Mouse (Mus musculus): ENCODE results near the gene Fgr. TPM values are rescaled to one million over a fixed set of nuclear protein-coding genes. Genes with fewer than 3 reads are reported as not detected.
"Not testable (repeated sequence)": the region's sequence is repeated elsewhere in the genome, so short reads cannot be mapped to it uniquely, and the experiment has no call there.

The Fgr gene
- total RNA-seq, 2 experiments from 2014 or later: not detected

DNA sequence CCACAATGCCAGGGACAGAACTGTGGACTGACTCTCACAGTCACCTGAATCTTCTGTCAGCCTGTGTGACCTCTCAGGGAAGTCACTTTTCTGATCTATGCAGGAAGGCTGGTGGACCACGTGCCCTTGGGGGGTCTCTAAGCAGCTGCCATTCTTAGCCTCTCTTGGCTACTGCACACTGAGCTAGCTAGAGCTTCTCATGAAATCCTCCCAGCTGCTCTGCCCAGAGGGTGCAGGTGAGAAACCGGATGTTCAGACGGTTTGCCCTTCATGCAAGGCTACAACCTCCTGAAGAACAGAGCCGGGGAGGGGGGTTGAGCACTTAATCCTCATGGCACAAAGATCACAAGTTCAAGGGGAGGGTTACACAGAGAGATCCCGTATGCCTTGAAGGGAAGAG is 3.7 kb downstream of the Fgr start:
- no peak for DNase-seq (ENCODE audit: low spot score in 2 of 2)
- intact Hi-C loops (cut with DNase I): no loop called here

DNA sequence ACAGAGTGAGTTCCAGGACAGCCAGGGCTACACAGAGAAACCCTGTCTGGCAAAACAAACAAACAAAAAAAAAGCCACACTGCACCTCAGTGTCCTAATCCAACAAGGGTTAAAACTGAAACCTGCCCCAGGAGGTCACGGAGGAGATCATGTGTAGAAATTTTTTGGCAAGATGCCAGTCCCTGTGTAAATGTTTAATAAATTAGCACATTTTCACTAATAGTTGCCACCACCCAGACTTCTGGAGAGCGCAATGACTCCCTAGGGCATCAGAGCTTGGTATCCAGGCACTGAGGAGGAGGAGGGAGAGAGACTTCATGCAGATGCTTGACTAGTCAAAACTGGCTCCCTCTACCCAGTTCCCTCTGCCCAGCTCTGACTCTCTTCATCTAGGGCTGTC is 5.3 kb downstream of the Fgr start:
- DNase-seq (ENCODE audit: low spot score in 2 of 2): no peak
- intact Hi-C loops (cut with DNase I): no loop called here

- DNase-seq (ENCODE audit: low spot score in 2 of 2): no peak
- intact Hi-C loops (cut with DNase I): no loop called here
Observed at GRCm38 (mm10) chr4:132981621-132982020, 7.7 kb downstream of the Fgr start.

- DNase-seq (ENCODE audit: low spot score in 2 of 2): no peak
- intact Hi-C loops (cut with DNase I): no loop called here
Observed at GRCm38 (mm10) chr4:132982999-132983398, 9.1 kb downstream of the Fgr start.

GRCm38 (mm10) chr4:132983664-132984512 is 10.0 kb downstream of the Fgr start:
- peak; percentile 30 to 49 for DNase-seq (ENCODE audit: low spot score in 2 of 2)
- intact Hi-C loops (cut with DNase I): no loop called here

DNA sequence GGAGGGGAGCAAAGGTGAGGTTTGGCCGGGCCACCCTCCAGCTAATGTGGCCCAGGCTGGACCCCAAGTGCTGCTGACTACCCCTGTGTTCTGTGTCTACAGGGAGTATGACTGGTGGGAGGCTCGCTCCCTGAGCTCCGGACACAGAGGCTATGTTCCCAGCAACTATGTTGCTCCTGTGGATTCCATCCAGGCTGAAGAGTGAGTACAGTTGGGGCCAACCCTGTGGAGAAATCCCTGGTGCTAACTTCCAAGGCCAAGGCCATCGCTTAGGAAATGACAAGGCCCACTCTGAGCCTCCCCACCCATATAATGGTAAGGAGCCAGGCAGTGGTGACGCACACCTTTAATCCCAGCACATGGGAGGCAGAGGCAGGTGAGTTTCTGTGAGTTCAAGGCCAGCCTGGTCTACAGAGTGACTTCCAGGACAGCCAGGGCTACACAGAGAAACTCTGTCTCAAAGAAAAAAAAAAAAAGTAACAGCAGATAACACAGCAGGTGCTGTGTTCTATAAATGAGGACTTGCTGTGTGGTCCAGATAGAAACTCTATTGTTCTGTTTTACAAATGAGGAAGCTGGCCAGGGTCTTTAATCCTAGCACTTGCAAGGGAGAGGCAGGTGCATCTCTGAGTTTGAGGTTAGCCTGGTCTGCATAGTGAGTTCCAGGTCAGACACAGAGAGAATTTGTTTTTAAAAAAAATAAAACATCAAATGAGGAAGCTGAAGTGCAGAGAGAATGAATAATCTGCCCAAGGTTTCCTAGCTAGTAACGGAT is 14.9 kb downstream of the Fgr start:
- intact Hi-C loops (cut with DNase I): no loop called here
- DNase-seq (ENCODE audit: low spot score in 2 of 2): no peak

GRCm38 (mm10) chr4:132993553-132993952 is 19.7 kb downstream of the Fgr start:
- no peak for DNase-seq (ENCODE audit: low spot score in 2 of 2)
- intact Hi-C loops (cut with DNase I): no loop called here

DNA sequence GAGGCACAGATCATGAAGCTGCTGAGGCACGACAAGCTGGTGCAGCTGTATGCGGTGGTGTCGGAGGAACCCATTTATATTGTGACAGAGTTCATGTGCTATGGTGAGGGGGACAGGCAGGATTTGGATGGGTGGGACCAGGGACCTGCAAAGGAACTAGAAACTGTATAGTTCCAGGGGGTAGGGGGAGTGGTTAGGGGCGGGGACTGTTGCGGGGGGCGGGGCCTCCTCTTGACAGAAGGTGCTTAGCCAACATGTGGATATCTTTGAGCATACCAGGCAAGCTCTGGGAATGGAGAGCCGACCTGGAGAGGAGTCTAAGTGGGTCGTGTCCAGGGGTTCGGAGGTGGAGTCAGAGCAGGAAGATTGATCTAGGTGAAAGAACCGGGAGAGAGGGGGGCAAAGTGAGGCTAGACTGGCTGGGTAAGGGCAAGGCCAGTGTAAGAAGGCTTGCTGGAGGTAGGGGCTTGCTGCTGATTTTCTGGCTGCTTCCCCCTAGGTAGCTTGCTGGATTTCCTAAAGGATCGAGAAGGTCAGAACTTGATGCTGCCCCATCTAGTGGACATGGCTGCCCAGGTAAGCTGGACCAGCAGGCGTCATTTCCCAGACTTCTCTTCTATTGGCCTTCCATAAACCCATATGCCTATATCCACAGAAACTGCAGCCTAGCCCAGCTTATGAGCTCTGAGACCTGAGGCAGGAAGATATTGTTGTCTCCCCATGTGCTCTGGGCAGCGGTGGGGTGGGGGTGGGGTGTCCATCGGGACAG is 23.8 kb downstream of the Fgr start:
- intact Hi-C loops (cut with DNase I): no loop called here
- no peak for DNase-seq (ENCODE audit: low spot score in 2 of 2)

- intact Hi-C loops (cut with DNase I): no loop called here
- peak in 1 of 2 experiments; percentile 37 for DNase-seq (ENCODE audit: low spot score in 2 of 2)
Observed at GRCm38 (mm10) chr4:133002896-133003295, 29.0 kb downstream of the Fgr start.

DNA sequence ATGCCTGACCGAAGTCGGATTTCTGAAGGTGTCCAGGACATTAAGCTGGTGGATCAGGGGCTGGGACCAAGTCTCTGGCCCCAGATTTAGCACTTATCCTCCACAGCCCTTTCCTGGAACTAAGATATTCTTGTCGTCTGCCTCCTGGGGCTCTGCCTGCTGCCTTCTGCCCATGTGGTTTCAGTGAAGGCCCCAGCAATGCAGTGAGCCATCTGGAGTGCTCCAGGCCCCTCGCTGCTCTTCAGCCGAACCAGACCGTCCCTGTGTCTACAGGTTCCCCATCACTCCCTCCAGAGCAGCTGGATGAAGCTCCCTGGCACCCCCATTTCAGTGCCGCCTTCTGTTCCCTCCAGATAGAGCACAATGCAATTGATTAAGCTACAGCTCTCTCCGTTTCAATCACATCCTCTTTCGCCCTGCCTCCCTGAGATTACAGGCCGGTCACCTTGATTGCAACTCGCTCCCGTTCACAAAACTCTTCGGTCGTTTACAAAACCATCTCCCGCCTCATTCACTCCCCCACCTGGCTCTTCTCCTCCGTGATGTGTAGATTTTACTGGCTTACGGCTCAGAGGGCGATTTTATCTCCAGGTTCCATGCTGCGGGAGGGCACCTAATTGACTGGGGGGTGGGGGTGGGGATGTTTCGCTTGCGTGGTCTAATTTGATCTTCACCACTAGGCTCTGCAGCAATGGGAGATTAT is 29.6 kb downstream of the Fgr start:
- intact Hi-C loops (cut with DNase I): no loop called here
- DNase-seq (ENCODE audit: low spot score in 2 of 2): no peak

DNA sequence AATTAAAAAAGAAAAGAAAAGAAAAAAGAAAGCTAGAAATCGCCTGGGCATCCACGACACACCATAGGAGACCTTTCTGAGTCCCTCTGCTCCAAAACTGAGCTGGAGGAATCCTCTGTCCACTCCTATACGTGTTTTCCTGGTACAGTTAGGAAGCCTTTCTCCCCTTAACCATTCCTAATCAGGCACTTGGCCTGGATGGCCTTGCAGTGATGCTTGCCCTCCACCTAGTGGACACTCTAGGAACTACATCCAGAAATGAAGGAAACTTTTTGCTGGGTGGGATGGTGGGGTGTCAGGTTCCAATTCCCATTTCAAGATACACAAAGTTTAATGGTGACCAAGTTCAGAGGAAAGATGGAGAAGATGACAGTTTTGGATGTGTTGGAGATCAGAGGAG is 31.3 kb downstream of the Fgr start:
- DNase-seq (ENCODE audit: low spot score in 2 of 2): peak in 1 of 2 experiments; percentile 88
- intact Hi-C loops (cut with DNase I): loop anchor here (1.0 kb wide), 1 partner anchor 60 kb away; no protein-coding TSS in a partner anchor

- intact Hi-C loops (cut with DNase I): loop anchor here (1.0 kb wide), 1 partner anchor 61 kb away; no protein-coding TSS in a partner anchor
- DNase-seq (ENCODE audit: low spot score in 2 of 2): not testable (repeated sequence)
Observed at GRCm38 (mm10) chr4:133005885-133006451, 32.1 kb downstream of the Fgr start.

DNA sequence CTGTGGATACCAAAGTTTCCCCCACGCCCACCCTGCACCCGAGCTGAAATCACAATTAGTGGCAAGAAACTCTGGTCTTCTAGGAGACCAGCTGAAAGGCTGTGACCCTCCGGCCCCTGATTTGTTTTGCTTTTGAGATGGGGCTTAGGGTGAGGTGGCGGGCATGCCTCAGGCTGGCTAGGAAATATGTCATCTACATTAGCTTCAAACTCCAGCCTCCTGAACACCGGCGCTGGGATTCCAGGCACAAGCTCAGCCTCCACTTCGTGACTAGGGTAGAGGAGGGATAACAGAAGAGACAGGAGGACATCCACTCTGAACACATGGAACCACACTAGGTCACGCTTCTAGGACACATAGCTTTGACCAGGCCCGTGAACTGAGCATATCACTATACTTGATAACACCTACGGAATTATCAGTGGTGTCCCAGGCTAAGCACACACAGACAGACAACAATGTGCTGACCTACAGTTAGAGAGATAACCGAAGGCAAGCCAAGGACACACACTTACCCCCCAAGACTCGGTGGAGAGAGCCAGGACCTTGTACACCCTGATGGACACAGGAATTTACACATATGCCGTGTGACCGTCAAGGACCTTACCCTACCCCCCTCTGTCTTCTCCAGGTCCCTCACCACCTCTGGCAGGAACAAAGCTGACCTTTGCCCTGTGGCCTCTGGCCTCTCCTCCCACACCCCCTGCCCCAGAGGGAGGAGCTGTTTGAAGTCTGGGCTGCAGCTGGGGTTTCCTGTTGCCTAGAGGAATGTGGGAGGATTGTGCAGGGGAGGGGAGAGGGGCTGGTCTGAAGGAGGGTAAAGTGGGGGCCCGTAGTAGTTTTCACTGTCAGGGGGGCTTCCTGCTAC is 33.9 kb downstream of the Fgr start:
- no peak for DNase-seq (ENCODE audit: low spot score in 2 of 2)
- intact Hi-C loops (cut with DNase I): loop anchor here (2.0 kb wide), 1 partner anchor 293 kb away; no protein-coding TSS in a partner anchor

DNA sequence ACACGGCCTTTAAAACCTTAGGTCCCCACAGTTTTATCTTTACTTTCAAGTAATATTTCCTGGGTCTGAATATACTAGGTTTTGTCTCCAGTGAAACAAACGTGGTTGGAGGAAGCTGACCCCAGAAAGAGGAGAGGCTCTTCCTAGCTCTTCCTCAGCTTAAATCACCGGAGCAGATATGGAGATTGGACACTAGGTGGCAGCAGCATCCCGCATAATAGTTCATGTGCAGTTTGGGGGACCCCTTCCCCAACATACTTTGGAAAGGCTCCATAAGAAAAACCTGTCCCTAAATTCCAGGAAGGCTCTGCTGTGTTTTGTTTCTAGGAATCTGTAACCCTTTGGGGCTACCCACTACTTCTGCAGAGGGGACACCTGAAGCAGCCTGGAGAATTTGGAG is 35.2 kb downstream of the Fgr start:
- peak in 1 of 2 experiments; percentile 68 for DNase-seq (ENCODE audit: low spot score in 2 of 2)
- intact Hi-C loops (cut with DNase I): loop anchor here (2.0 kb wide), 1 partner anchor 292 kb away; no protein-coding TSS in a partner anchor

DNA sequence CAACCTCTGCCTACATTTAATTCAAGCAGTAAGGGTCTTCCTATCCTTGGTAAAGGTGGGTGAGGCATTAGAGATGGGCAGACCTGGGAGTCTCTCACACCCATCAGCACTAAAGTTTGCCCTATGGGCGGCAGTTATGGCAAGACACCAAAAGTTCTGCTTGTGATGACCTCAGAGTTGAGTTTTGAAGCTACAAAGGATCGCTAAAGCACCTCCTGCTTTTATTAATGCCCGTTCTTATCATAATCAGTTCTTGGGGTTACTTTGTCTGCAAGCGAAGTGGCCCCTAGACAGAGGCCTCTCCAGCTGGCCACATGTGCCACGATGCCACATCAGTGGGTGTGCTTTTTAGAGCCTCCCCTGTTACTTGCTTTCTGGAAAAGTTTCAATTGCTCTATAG is 35.8 kb downstream of the Fgr start:
- DNase-seq (ENCODE audit: low spot score in 2 of 2): no peak
- intact Hi-C loops (cut with DNase I): loop anchor here (2.0 kb wide), 1 partner anchor 291 kb away; no protein-coding TSS in a partner anchor

- no peak for DNase-seq (ENCODE audit: low spot score in 2 of 2)
- intact Hi-C loops (cut with DNase I): loop anchor here (1.0 kb wide), 1 partner anchor 202 kb away; the partner anchor contains the start of genes Cd164l2 and Gpr3
Observed at GRCm38 (mm10) chr4:133010611-133011010, 36.7 kb downstream of the Fgr start.

DNA sequence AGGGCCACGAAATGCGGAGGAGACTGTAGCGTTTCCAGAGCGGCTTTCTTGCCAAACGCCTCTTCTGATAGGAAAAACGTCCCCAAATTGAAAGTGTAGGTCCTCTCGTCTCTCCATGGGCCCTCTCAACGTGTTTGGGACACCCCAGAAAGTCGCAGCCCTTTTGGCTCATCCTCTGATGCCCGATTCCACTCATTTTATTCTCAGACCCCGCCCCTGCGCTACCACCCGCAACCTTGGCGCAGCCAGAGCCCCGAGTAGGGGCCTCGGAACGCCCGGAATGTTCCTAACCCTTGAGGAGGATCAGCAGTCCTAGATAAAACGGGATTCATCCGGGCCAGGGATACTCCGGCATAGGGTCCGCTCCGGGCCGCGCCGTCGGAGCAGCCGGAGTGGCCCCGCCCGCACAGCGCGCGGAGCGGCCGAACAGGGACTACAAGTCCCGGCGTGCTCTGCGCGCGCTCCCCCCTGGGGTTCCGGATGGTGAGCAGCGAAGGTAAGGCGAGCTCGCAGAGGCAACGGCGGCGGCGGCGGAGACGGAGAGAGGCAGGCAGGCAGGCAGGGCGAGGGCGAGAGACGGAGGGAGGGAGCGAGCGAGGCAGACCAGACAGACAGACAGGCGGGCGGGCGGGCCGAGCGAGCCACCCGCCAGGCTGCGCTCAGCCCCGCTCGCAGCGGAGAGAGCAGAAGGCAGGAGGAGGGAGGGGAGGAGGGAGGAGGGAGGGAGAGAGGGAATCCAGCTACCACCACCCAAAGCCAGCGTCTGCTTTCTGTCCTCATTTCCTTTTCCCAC is 37.3 kb downstream of the Fgr start, which contains the start of gene Ahdc1:
Ahdc1 (plus strand) TSS at position 233 of the 793 bp plus-strand sequence.
- DNase-seq (ENCODE audit: low spot score in 2 of 2): peak; percentile 93 to 94
- intact Hi-C loops (cut with DNase I): loop anchor here (1.0 kb wide), 1 partner anchor 201 kb away; the partner anchor contains the start of genes Cd164l2 and Gpr3

Measured in left cerebral cortex, postnatal 14 days (tissue).